Mouse (Mus musculus) cerebellum, adult 2 months (tissue): ENCODE data around the gene Nat10. TPM values are rescaled to one million over a fixed set of nuclear protein-coding genes. Genes with fewer than 3 reads are reported as not detected.
A peak's percentile ranks its signal among the peaks of the same experiment; 100 is the strongest.

Source experiments
- DNase-seq, 2 experiments: peaks; one replicate each; pipeline ENCODE4 v3.0.0; 2021
- H3K27ac ChIP-seq: fragments of 200-500 bp; 2 replicates; pipeline ENCODE4 v1.5.1; 2012; ENCODE audit warnings: low read length, control low read depth, inconsistent platforms; ENCODE audit not compliant: insufficient read depth
- H3K27me3 ChIP-seq: fragments of 200-500 bp; 2 replicates; pipeline ENCODE4 v1.6.1; 2012; ENCODE audit warnings: inconsistent platforms, mild to moderate bottlenecking, low read length, moderate library complexity; ENCODE audit not compliant: control insufficient read depth, insufficient read depth
- H3K4me1 ChIP-seq: fragments of 200-500 bp; 2 replicates; pipeline ENCODE4 v1.6.1; 2011; ENCODE audit warnings: low read length; ENCODE audit not compliant: control insufficient read depth, insufficient read depth
- H3K4me3 ChIP-seq: fragments of 200-500 bp; replicated peaks from 2 replicates; pipeline ENCODE3; 2011; ENCODE audit warnings: mild to moderate bottlenecking, low read depth, low read length, control low read depth; ENCODE audit not compliant: insufficient read depth
- CTCF ChIP-seq: fragments of 200-500 bp; IDR thresholded peaks from 2 replicates; pipeline ENCODE4 v1.5.1; 2011; ENCODE audit warnings: low read depth, mild to moderate bottlenecking, control low read depth, low read length, moderate library complexity, borderline replicate concordance; ENCODE audit not compliant: insufficient read depth
- POLR2A ChIP-seq: fragments of 200-500 bp; IDR thresholded peaks from 2 replicates; pipeline ENCODE4 v1.6.1; 2011; ENCODE audit warnings: low read length, control low read depth, borderline replicate concordance; ENCODE audit not compliant: insufficient read depth
- WGBS: fragments of 180-500 bp; shearing (Covaris S2); methylation state at CpG from one replicate; pipeline ENCODE4 v1.1.7; 2018; 5-methylcytosine and 5-hydroxymethylcytosine counted together
- polyA plus RNA-seq: library from polyadenylated mRNA; depleted of rRNA; stranded (reverse); fragments of >200 nt; gene quantifications from 2 replicates; pipeline ENCODE4 v1.2.3, GENCODE M21; 2012; rRNA removed

Nat10 gene
- polyA plus RNA-seq, result 41.4 and 46.1 TPM in 2 replicates

- under 1% methylated on average over 47 of the region's 47 CpGs for WGBS
- no peak for TF ChIP-seq CTCF
- TF ChIP-seq POLR2A, result peak; percentile 70; the same call in 1 of the 2 replicates
- Histone ChIP-seq H3K4me3 (peak within 1 kb of the TSS; percentile 73), H3K27ac (no peak within 1 kb of the TSS; the same call in 1 of the 2 replicates), H3K27me3 (no peaks in the 10 kb centered on the region), H3K4me1 (no peaks in the 10 kb centered on the region)
- DNase-seq, result peak; percentile 99
These were observed at the start of gene Nat10 for GRCm38 (mm10) chr2:103760906-103761716. TSS of gene Nat10 (minus strand) at chr2:103761270.

GRCm38 (mm10) chr2:103810412-103810811 is 49.3 kb upstream of the Nat10 start:
- no peaks in the 10 kb centered on the region for H3K4me1 ChIP-seq
- 85% methylated on average over 6 of the region's 6 CpGs for WGBS
- no peak overlapping the region for H3K4me3 ChIP-seq
- H3K27ac ChIP-seq, result no peak overlapping the region
- TF ChIP-seq CTCF (no peak), POLR2A (no peak)
- H3K27me3 ChIP-seq, result no peaks in the 10 kb centered on the region
- DNase-seq, result no peak

- DNase-seq, result no peak
- H3K4me1 ChIP-seq, result no peaks in the 10 kb centered on the region
- H3K27ac ChIP-seq, result no peak overlapping the region
- no peak overlapping the region for H3K4me3 ChIP-seq
- no peaks in the 10 kb centered on the region for H3K27me3 ChIP-seq
- no peak for TF ChIP-seq CTCF
These were observed 47.4 kb upstream of the Nat10 start for GRCm38 (mm10) chr2:103808466-103808865.

GRCm38 (mm10) chr2:103803770-103804530 is 42.9 kb upstream of the Nat10 start:
- H3K27me3 ChIP-seq, result no peaks in the 10 kb centered on the region
- no peak overlapping the region for H3K4me3 ChIP-seq
- 84% methylated on average over 5 of the region's 5 CpGs for WGBS
- no peak overlapping the region for H3K27ac ChIP-seq
- H3K4me1 ChIP-seq, result no peaks in the 10 kb centered on the region
- no peak for DNase-seq
- no peak for TF ChIP-seq CTCF
- TF ChIP-seq POLR2A, result no peak

- Histone ChIP-seq H3K27me3 (no peaks in the 10 kb centered on the region), H3K27ac (no peak overlapping the region), H3K4me1 (no peaks in the 10 kb centered on the region), H3K4me3 (no peak overlapping the region)
- no peak for DNase-seq
- TF ChIP-seq CTCF (no peak), POLR2A (no peak)
- WGBS, result 98% methylated on average over 1 of the region's 1 CpGs
These were observed 41.4 kb upstream of the Nat10 start for GRCm38 (mm10) chr2:103802422-103802821.

- Histone ChIP-seq H3K4me3 (peak within 1 kb of the TSS; percentile 92), H3K4me1 (peaks cover 3% of the 10 kb centered on the region; the same call in 1 of the 2 replicates), H3K27me3 (no peaks in the 10 kb centered on the region), H3K27ac (peak within 1 kb of the TSS; percentile 100)
- peak; percentile 77 for TF ChIP-seq POLR2A
- no peak for TF ChIP-seq CTCF
- DNase-seq, result peak; percentile 94 to 97
- WGBS, result under 1% methylated on average over 33 of the region's 33 CpGs
These were observed 36.5 kb upstream of the Nat10 start, which contains the start of gene Caprin1 for GRCm38 (mm10) chr2:103797491-103798009. TSS of gene Caprin1 (minus strand) at chr2:103797649.

- no peaks in the 10 kb centered on the region for H3K27me3 ChIP-seq
- DNase-seq, result peak in 1 of 2 experiments; percentile 79
- peak overlapping the region; percentile 100 for H3K27ac ChIP-seq
- TF ChIP-seq POLR2A (0 out of 2 replicates have a peak, but pooled peaks have one; percentile 20), CTCF (no peak)
- peak overlapping the region; percentile 92 for H3K4me3 ChIP-seq
- H3K4me1 ChIP-seq, result peaks cover 3% of the 10 kb centered on the region; the same call in 1 of the 2 replicates
- WGBS, result 2% methylated on average over 71 of the region's 72 CpGs
These were observed 35.9 kb upstream of the Nat10 start for GRCm38 (mm10) chr2:103796861-103797466.
